Comparison of ENCODE assay signal across 14 mouse cellular contexts in the genomic region with DNA sequence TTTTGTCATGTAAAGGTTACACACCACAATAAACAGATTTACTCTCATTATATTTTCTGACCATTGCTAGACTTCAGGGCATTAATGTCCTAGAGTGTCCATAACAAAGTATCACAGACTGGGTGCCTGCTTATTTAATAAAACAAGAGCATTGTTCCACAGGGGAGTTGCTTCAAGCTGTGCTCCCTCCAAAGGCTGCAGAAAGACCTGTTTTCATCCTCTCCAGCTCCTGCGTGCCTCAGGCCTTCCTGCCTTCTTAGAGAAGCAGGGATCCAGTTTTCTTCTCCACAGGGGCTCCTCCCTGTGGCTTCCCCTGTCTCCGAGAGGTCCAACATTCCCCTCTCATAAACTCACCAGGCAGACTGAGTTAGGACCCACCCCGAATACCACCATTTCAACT.
DNase-seq lines count a peak whose midpoint lies in the region; ATAC-seq lines count a peak whose summit lies in the region.
"Had no signal": no experiment of that assay in that cellular context is flagged by ENCODE, and none has a peak within 500 bp of the region (broad histone marks: within the 10 kb centered on the region; RNA-seq: fewer than 3 reads in every experiment).

No protein-coding gene starts in this region.

- no peak for ATAC-seq in hindbrain, embryonic 12.5 days (ENCODE audit: low FRiP score)
- ATAC-seq in hindbrain, embryonic 13.5 days (ENCODE audit: low FRiP score) = no peak
- ATAC-seq in midbrain, embryonic 15.5 days (replicated peaks) = no peak
- no peak for ATAC-seq in limb, embryonic 15.5 days (ENCODE audit: insufficient number of reproducible peaks, low FRiP score, low TSS enrichment, low read depth)

- 8% methylated on average over 3 of the region's 3 CpGs for WGBS in hindbrain, embryonic 12.5 days
- 12% methylated on average over 3 of the region's 3 CpGs for WGBS in hindbrain, embryonic 13.5 days
- WGBS in midbrain, embryonic 10.5 days = 7% methylated on average over 3 of the region's 3 CpGs
- 15% methylated on average over 3 of the region's 3 CpGs for WGBS in midbrain, embryonic 15.5 days
- 18% methylated on average over 3 of the region's 3 CpGs for whole genome bisulfite sequencing in limb, embryonic 15.5 days

- H3K4me3 ChIP-seq in hindbrain, embryonic 12.5 days = no peak overlapping the region
- no peak overlapping the region for H3K4me3 ChIP-seq in hindbrain, embryonic 13.5 days
- H3K4me3 ChIP-seq in midbrain, embryonic 10.5 days = no peak overlapping the region
- H3K4me3 ChIP-seq in midbrain, embryonic 15.5 days = no peak overlapping the region
- H3K4me3 ChIP-seq in limb, embryonic 15.5 days = no peak overlapping the region
- H3K4me3 ChIP-seq: limb, embryonic 13.5 days; neural tube, embryonic 12.5 days had no signal

- DNase-seq in midbrain, embryonic 10.5 days (ENCODE audit: low spot score) = no peak
- peak; percentile 46 for DNase-seq in ZHBTc4 (ENCODE audit: low read depth, low spot score)
- DNase-seq in cerebellum, postnatal 36 days = no peak
- DNase-seq: cerebellum, postnatal 14 days; gastrocnemius, postnatal 25 days; heart, postnatal 4 days; lung, postnatal 14 days had no signal

- peaks cover 31% of the 10 kb centered on the region for H3K4me1 ChIP-seq in hindbrain, embryonic 12.5 days
- peaks cover 22% of the 10 kb centered on the region for H3K4me1 ChIP-seq in hindbrain, embryonic 13.5 days (replicated peaks)
- peaks cover 40% of the 10 kb centered on the region for H3K4me1 ChIP-seq in midbrain, embryonic 10.5 days
- H3K4me1 ChIP-seq in midbrain, embryonic 15.5 days = peaks cover 18% of the 10 kb centered on the region; the same call in 1 of the 2 replicates
- H3K4me1 ChIP-seq in limb, embryonic 15.5 days = peaks cover 14% of the 10 kb centered on the region

- peak overlapping the region; percentile 55 for H3K27ac ChIP-seq in hindbrain, embryonic 12.5 days
- H3K27ac ChIP-seq in hindbrain, embryonic 13.5 days = no peak overlapping the region
- H3K27ac ChIP-seq in midbrain, embryonic 10.5 days (replicated peaks) = peak overlapping the region; percentile 93
- H3K27ac ChIP-seq in midbrain, embryonic 15.5 days = no peak overlapping the region
- 0 out of 2 replicates have a peak overlapping the region, but pooled peaks have one; percentile 27 for H3K27ac ChIP-seq in limb, embryonic 15.5 days
- H3K27ac ChIP-seq: limb, embryonic 13.5 days had no signal

- no peaks in the 10 kb centered on the region for H3K36me3 ChIP-seq in hindbrain, embryonic 12.5 days
- H3K36me3 ChIP-seq in hindbrain, embryonic 13.5 days = no peaks in the 10 kb centered on the region
- H3K36me3 ChIP-seq in midbrain, embryonic 10.5 days = no peaks in the 10 kb centered on the region
- H3K36me3 ChIP-seq in midbrain, embryonic 15.5 days (replicated peaks) = no peaks in the 10 kb centered on the region
- no peaks in the 10 kb centered on the region for H3K36me3 ChIP-seq in limb, embryonic 15.5 days
- H3K36me3 ChIP-seq: G1E; limb, embryonic 13.5 days; neural tube, embryonic 12.5 days had no signal

- no peaks in the 10 kb centered on the region for H3K9me3 ChIP-seq in hindbrain, embryonic 12.5 days (replicated peaks)
- no peaks in the 10 kb centered on the region for H3K9me3 ChIP-seq in hindbrain, embryonic 13.5 days
- H3K9me3 ChIP-seq in midbrain, embryonic 10.5 days (replicated peaks) = no peaks in the 10 kb centered on the region
- H3K9me3 ChIP-seq in midbrain, embryonic 15.5 days = no peaks in the 10 kb centered on the region
- no peaks in the 10 kb centered on the region for H3K9me3 ChIP-seq in limb, embryonic 15.5 days
- H3K9me3 ChIP-seq: G1E; limb, embryonic 13.5 days; neural tube, embryonic 12.5 days had no signal

- H3K9ac ChIP-seq in hindbrain, embryonic 12.5 days = no peak overlapping the region
- H3K9ac ChIP-seq in hindbrain, embryonic 13.5 days = no peak overlapping the region
- H3K9ac ChIP-seq in midbrain, embryonic 15.5 days = no peak overlapping the region
- no peak overlapping the region for H3K9ac ChIP-seq in limb, embryonic 15.5 days
- H3K9ac ChIP-seq: limb, embryonic 13.5 days; neural tube, embryonic 12.5 days had no signal

- no peaks in the 10 kb centered on the region for H3K27me3 ChIP-seq in hindbrain, embryonic 12.5 days
- H3K27me3 ChIP-seq in hindbrain, embryonic 13.5 days = no peaks in the 10 kb centered on the region
- H3K27me3 ChIP-seq in midbrain, embryonic 10.5 days (ENCODE audit: low read depth, poor library complexity, severe bottlenecking) = no peaks in the 10 kb centered on the region
- H3K27me3 ChIP-seq in midbrain, embryonic 15.5 days (replicated peaks) = no peaks in the 10 kb centered on the region
- no peaks in the 10 kb centered on the region for H3K27me3 ChIP-seq in limb, embryonic 15.5 days
- H3K27me3 ChIP-seq: limb, embryonic 13.5 days; neural tube, embryonic 12.5 days had no signal

- no peak overlapping the region for H3K4me2 ChIP-seq in hindbrain, embryonic 12.5 days (replicated peaks)
- no peak overlapping the region for H3K4me2 ChIP-seq in hindbrain, embryonic 13.5 days
- H3K4me2 ChIP-seq in midbrain, embryonic 15.5 days = no peak overlapping the region
- H3K4me2 ChIP-seq in limb, embryonic 15.5 days = no peak overlapping the region

Comparison
In these comparisons a context has a peak if more than half of its experiments do, and no peak if none do; other contexts are left out.
1. H3K27ac ChIP-seq: peak in hindbrain, embryonic 12.5 days (single experiment), midbrain, embryonic 10.5 days (single experiment) and limb, embryonic 15.5 days (single experiment); none in hindbrain, embryonic 13.5 days (single experiment) and midbrain, embryonic 15.5 days (single experiment).